Mouse (Mus musculus) neutrophil, adult 5-6 weeks (primary cell): ENCODE data around the gene Fbln7. TPM values are rescaled to one million over a fixed set of nuclear protein-coding genes. Genes with fewer than 3 reads are reported as not detected.

Experiments
- ATAC-seq: fragments of 151-379, 151-347 bp; 2 replicates; pipeline ENCODE4 v1.8.0; 2017; ENCODE audit warnings: mild to moderate bottlenecking, moderate TSS enrichment; ENCODE audit not compliant: insufficient number of reproducible peaks, poor library complexity, low FRiP score, severe bottlenecking; ENCODE audit errors: extremely low read depth
- total RNA-seq: library from RNA; stranded (forward); fragments of 200-1000 nt; gene quantifications from 2 replicates; pipeline ENCODE4 v1.2.3, GENCODE M21; 2017

Fbln7 gene
- total RNA-seq, 1 experiment from 2014 or later, result not detected

DNA sequence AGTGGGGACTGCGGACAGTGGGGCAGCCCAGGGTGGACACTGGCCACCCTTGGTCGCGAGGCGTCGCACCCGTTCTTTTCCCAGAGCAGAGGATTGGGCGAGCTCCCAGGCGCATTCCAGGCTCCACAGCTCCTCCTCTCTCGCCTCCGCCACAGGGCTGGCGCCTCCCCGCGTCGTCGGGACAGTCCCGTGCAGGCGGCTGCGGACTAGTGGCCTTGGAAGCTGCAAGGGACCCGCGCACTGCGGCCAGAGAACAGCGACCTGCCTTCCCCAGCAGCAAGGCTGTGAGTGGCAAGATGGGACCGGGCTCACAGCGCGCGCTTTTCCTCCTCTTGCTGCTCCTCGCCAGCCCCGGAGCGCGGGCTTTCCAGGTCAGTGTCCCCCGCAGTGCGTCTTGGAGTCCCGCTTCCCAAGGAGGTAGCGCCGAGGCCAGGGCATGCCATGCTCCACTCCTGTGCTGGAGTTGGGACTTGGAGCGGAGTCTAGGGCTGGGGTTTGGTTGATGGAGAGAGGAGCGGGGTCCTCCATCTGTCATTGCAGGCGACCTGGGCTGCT, 1.1 kb downstream of the Fbln7 start:
- no peak for ATAC-seq

DNA sequence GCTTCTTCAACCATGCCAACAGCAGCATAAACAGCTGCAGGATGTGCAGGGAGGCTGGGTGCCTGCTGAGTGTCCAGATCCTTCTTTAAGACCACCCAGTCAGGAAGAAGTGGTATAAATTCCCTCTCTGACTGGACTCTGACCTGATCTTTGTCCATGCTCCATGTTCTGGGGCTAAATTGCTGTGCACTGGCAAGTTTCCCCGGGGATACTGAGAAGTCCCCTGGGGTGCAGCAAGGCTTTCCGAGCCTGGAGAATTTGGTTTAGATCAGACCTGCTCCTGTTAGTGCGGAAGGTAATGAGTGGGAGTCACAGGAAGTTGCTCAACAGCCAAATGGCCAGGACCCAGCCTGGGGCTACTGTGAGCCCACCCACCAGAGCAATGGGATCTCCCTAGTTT, 2.3 kb downstream of the Fbln7 start:
- ATAC-seq, result no peak

DNA sequence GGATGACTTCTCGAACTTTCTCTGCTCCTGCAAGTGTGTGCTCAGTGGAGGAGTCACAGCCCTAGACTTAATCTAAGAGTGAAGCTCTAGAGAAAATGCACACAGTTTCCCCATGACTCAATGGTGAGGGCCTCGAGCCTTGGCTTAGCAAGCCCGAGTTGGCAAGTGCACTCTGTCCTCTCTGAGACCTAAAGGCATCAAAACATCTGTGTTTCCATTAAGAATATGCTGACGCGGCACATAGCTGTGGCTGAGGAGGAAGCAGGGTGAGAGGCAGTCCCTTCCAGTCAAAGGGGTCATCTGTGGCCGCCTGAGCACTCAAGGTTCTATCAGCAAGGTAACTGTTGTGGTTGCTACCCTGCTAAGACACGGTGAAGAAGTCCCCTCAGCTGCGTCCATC, 8.9 kb downstream of the Fbln7 start:
- no peak for ATAC-seq

DNA sequence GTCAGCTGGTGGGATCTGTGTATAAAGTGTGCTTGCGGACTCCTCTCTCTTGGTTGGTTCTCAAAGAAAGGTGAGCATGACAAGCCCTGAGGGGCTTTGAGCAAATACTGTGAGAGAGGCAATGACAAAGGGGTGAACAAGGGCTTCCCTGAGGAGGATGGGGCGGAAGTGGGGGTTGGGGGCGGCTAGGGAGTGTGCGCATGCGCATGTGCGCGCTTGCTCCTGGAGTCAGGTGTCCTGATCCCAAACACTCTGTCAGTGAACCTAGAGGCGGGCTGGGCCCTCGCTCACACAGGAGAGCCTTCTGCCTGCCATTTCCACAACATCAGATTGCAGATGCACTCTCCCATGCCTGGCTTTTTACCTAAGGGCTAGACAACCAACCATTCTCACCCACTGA, 9.5 kb downstream of the Fbln7 start:
- ATAC-seq, result no peak

DNA sequence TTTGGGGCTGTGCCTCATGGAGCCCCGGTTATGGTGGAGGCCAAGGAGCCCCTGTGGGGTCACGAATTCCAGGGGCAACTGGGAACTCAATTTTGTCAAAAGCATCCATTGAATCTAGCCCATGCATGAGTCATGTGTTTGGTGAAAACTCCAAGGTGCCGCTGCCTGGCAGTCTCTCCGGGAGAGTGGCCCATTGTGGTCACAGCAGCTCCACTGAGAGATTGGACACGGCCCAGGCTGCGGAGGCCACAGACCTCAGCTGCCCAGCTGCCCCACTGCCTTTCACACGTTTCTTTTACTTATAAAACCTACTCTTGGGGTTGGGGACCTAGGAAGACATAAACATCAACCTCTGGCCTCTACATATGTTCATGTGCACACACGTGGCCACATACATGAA, 12.7 kb downstream of the Fbln7 start:
- ATAC-seq, result no peak

DNA sequence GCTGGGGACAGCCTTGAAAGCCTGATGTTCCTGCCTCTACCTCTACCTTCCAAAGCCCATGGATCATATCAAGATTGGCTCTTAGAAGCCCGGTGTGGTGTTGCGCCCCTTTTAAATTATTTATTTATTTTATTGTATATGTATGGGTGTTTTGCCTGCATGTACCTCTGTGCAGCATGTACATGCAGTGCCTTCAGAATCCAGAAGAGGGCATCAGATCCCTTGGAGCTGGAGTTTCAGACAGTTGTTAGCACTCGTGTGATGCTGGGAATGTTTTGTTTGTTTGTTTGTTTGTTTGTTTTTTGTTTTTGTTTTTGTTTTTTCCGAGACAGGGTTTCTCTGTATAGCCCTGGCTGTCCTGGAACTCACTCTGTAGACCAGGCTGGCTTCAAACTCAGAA, 18.5 kb downstream of the Fbln7 start:
- no peak for ATAC-seq

- ATAC-seq, result no peak
These were observed 22.5 kb downstream of the Fbln7 start for GRCm38 (mm10) chr2:128885225-128885811.

- ATAC-seq, result no peak
These were observed 25.2 kb downstream of the Fbln7 start for GRCm38 (mm10) chr2:128887866-128888550.

DNA sequence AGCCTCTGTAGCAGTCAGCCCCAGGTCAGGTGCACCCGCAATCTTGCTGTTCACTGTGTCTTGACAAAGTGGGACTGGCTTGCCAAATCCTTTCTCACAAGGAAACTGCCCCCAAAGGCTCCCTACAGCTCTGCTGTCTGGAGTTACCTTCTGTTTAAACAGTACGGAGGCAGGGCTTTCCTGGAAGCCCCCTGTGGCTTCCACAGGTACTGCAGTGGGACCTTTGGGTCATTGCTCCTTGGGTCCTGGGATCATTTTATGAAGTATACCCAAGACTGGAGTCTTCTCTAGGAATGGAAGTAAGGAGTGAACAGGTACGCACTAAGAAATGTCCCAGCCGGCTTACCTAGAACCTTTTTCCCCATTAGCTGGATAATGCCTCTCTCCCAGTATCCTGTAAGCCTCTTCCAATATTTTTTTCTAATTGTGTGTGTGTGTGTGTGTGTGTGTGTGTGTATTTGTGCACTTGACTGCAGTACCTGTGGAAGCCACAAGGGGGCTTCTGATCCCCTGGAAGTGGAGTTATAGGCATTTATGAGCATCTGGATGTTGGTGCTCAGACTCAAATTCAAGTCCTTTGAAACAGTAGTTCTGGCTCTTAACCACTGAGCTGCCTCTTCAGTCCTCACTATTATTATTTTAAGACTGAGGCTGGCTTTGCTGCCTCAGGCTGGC, 28.0 kb downstream of the Fbln7 start:
- ATAC-seq, result no peak

DNA sequence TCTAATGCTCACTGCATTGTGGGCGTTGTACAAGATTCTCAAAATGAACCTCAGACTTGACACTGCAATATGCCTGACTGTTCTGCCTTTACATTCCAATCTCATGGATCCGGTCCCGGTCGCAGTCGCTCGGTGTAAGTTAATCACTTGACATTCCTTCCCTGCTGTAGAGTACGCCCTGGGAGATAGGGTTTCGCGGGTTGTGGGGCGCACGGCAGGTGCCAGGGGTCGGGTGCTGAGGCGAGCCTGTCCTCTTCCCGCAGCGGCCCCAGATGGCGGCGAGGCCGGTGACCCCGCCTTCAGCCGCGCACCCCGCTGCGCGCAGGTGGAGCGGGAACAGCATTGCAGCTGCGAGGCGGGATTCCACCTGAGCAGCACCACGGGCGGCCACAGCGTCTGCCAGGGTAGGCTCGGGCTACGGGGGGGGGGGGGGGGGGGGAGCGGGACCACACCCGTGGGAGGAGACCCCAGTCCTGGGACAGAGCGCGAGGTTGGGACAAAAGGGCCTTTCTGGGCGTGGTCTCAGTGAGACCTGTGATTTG, 29.5 kb downstream of the Fbln7 start:
- no peak for ATAC-seq

DNA sequence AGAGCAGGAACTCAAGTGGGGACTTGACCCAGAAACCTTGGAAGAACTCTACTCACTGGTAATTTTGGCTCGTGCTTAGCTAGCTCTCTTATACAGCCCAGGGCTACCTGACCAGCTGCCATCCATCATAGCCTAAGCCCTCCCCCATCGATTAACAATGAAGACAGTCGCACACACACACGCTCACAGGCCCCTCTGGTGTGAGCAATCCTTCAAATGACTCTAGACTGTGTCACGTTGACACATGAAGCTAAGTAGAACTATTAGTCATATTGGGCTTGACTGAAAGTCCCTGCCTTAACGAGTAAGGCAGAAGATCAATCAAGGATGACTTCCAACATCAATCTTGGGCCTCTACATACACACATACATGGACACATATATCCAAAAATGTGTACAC, 40.1 kb downstream of the Fbln7 start:
- ATAC-seq, result no peak

- ATAC-seq, result no peak
These were observed 40.9 kb downstream of the Fbln7 start for GRCm38 (mm10) chr2:128903661-128904060.

- ATAC-seq, result no peak
These were observed 52.2 kb downstream of the Fbln7 start for GRCm38 (mm10) chr2:128914978-128915377.

GRCm38 (mm10) chr2:128916528-128916927, 53.7 kb downstream of the Fbln7 start:
- ATAC-seq, result no peak

DNA sequence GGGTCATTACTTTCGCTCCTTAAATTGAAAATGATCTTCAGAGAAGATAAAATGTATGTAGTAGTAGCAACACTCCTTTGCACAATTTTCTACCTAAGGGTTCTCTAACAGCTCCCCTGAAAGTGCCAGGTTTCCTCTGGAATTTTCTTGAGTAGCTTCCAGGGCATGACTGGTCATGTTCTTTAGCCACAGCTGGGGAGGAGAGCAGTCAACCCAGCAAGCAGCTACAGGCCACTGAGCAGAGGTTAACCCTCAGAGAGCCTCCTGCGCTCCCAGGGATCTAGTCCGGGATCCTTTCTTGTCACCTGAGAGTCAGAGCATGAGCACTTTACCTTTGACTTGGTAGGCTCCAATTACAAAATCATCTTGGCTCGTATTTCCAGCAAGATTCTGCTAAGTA, 62.0 kb downstream of the Fbln7 start:
- ATAC-seq, result no peak

GRCm38 (mm10) chr2:128928446-128928845, 65.7 kb downstream of the Fbln7 start:
- ATAC-seq, result no peak

- no peak for ATAC-seq
These were observed 67.9 kb downstream of the Fbln7 start for GRCm38 (mm10) chr2:128930704-128931103.

- ATAC-seq, result no peak
These were observed 73.5 kb downstream of the Fbln7 start for GRCm38 (mm10) chr2:128936256-128936655.

GRCm38 (mm10) chr2:128943538-128944528, 81.1 kb downstream of the Fbln7 start, which contains the start of gene Zc3h8:
Gene Zc3h8 (minus strand): TSS chr2:128944077.
- peak; percentile 92 for ATAC-seq
